Mouse (Mus musculus) CD8-positive naive resting alpha-beta T cell, adult 2 months (primary cell): ENCODE measurements around the gene Kcnmb3.

ENCODE experiments used
- DNase-seq, 2 experiments: peaks; one replicate each; pipeline ENCODE4 v3.0.0; 2022; ENCODE audit warnings: low read depth in 2 of 2, low spot score in 2 of 2

Gene Kcnmb3

DNA sequence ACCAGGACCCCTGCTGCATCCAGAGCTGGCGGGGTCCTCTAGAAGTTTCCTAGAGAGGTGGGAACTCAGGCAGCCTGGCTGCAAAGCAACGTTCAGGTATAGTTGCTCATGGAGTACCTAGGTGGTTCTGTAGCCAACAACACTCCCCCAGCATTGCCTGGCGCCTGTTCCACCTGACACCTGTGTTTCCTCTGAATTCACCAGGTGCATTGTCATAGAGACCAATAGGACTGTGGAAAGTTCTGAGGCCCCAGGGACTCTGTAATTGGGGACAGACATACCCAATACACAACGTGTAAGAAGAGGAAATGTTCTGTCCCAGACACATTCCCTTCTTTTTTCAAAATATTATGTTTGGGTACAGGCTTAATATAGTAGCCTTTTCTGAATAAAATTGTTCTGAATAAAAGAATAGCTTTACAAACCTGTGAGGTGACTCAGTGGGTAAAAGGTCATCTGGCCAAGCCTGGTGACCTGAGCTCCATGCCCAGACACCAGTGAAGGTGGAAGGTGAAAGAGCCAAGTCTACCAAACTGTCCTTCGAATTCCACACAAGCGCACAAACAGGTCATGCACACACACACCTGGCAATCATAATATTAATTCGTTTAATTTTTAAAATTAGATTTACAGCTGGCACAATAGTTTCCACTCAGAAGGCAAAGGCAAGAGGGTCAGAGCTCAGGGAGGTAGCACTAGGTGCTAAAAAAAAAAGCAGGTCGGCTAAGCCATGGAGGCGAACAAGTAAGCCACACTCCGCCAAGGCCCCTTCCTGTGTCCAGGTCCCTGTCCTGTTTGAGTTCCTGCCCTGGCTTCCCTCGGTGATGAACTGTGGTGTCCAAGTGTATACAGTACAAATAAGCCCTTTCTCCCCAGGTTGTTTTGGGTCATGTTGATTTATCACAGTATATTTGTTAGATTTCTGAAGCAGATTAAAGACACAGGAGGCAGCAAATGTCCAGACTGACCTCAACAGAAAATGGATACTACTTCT lies at the start of gene Kcnmb3:
Gene Kcnmb3, minus strand, starts transcription at position 135 of the 994 bp plus-strand sequence.
- no peak for DNase-seq

DNA sequence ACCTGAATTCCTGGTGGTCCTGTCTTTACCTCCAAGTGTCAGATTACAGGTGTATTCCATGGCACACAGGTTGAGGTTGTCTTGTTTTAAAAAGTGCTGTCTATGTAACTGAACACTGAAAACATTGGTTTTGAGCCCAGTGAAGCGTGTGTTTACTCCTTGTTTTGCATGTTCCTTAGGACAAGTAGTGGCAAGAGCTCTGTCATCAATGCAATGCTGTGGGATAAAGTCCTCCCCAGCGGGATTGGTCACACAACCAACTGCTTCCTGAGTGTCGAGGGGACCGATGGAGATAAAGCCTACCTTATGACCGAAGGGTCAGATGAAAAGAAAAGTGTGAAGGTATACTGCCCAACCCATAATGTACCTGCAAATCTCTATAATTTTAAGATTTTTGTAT lies 46.1 kb upstream of the Kcnmb3 start:
- DNase-seq: no peak

DNA sequence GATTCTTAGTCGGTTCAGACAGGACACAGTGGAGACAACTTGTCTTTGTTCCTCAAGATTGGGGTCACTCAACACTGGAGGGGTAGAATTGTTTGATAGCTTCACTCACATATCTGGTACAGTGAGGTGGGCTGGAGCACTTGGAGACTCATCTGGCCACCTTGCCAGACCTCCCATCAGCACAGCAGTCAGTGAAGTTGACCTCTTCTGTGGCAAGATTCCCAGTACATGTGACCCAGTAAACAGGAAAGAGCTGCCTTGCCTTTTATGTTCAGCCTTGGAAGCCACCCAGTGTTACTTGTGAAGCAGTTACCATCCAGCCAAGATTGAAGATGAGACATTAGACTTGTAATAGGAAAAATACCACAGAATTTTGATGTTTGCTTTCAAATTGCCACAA lies 45.5 kb upstream of the Kcnmb3 start:
- no peak for DNase-seq

DNA sequence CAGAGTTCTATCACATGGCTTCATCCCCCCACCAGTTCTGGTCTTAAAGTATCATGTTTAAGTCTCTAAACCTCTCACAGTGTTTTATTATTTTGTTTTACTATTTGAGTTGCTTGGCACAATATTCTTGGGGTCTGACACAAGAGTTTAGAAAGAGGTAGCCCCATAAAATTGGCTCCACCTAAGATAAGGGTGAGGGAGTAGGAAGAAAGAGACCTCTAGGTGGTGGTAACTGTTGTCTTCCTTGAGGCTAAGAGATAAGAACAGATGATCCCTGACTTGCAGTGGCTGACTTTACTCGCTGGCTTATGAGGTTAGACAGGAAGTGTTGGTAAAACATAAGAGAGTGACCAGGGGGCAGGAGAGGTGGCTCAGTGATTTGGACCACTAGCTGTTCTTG lies 43.7 kb upstream of the Kcnmb3 start:
- no peak for DNase-seq

DNA sequence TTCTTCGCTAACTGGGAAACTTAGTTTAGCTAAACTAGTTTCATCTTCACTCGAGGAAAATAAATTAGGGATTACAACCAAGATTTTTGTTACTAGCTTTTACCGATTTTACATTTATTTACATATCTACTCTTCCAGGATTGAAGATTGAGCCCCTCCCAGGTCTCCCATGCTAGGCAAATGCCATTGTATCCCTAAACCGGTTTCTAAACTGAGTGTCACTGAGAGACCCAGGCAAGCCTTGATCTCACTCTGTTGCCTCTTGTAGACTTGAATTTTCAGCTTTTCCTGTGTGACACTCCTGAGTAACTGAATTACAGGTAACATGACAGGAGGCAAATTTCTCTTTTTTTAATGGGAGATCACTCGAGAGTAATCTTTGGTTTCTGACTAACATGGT lies 38.0 kb upstream of the Kcnmb3 start:
- DNase-seq: no peak

DNA sequence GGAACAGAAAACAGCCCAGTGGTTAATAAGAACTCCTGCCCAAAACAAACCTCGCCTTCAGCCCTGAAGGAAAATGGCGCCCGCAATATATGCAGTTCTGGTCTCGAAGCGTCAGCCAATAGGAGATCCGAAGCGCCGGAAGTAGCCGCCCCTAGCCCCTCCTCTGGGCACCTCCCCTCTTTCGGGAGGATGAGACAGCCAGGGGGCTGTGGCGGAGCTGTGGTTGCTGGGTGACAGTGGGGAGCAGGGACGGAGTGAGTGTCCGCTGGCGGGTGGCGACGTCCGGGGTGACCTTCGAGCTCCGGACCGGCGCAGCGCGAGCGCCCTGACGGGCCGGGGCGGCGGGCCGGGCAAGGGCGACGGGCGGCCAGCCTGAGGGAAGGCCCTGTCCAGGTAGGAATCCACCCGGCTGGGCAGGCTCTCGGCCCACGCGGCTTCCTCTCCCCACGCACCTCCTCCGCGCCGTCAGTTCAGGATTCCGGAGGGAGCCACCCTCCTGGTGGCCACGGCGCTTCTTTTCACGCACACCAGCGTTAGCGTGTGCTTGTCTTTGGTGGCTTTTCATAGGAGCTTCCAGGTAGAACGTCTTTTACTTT lies 37.4 kb upstream of the Kcnmb3 start, which contains the start of gene Mfn1:
Gene Mfn1, plus strand, starts transcription at position 163 of the 596 bp plus-strand sequence.
- DNase-seq: peak; percentile 85 to 91

DNA sequence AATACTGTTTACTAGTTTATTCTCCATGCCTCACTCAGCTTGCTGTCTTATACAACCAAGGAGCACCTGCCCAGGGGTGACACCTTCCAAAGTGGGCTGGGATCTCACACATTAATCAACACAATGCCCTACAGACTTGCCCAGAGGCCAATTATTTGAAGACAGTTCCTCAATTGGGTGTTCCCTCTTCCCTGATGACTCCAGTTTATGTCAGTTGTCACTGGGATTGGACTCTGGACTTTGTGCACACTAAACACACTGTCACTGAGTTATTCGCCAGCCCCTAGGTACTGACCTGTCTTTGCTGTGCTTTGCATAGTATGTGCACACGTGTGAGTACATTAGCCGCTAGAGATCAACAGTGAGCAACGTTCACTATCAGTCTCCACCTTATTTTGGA lies 35.1 kb upstream of the Kcnmb3 start:
- DNase-seq: no peak

DNA sequence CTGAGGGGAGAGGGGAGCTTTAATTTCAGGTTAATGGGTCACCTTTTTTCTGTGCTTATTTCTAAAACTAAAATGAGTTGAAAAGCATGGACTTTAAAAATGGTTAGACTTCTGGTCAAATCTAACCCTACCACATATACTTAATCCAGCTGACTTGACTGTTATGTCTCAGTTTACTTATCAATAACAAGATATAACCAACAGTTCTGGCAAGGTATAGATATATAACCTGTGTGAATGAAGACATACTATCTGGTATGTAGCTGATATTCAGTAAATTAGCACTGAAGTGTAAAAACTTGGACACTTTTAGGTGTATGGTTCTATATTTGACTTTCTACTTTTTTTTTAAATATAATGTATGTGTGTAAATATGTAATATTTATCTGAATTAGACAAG lies 21.5 kb upstream of the Kcnmb3 start:
- no peak for DNase-seq

DNA sequence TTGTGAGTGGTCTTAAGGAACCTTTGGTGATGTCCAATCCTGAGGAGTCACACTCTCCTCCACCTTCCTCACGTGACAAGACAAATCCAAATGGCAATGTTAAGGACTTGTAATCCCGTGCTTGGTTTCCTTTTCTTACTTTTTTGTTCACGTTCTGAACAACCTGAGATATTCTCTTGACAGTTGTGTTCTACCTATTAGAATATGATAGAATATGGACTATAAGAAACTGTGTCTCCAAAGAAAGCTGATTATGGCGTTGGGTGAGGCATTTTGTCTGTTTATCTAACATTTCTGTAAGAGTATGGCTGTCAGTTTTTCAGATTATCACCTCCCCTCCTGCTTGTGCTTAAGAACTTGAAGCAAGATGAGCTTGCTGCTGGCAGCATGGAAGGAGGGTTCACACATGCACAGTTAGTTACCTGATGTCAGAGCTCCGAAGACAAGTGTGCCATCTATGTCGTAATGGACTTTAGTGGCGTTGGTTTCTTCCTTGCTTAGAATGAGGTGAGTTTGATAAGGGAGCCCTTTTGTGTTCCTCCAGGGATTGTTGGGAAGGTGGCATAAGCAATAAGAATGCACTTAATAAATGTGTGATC lies 20.8 kb upstream of the Kcnmb3 start:
- no peak for DNase-seq

DNA sequence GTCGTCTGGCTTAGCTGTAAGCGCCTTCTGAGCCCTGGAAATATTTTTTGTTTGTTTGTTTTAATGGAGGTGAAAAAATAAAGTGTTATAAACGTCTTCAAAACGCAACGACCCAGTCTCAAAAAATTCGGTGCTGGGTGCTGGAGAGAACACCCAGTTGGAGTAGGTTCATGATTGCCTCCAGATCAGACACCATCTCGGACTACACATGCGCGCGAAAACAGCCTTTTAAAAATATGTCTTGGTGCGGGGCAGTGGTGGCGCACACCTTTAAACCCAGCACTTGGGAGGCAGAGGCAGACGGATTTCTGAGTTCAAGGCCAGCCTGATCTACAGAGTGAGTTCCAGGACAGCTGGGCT lies 19.1 kb upstream of the Kcnmb3 start:
- peak; percentile 7 to 24 for DNase-seq

DNA sequence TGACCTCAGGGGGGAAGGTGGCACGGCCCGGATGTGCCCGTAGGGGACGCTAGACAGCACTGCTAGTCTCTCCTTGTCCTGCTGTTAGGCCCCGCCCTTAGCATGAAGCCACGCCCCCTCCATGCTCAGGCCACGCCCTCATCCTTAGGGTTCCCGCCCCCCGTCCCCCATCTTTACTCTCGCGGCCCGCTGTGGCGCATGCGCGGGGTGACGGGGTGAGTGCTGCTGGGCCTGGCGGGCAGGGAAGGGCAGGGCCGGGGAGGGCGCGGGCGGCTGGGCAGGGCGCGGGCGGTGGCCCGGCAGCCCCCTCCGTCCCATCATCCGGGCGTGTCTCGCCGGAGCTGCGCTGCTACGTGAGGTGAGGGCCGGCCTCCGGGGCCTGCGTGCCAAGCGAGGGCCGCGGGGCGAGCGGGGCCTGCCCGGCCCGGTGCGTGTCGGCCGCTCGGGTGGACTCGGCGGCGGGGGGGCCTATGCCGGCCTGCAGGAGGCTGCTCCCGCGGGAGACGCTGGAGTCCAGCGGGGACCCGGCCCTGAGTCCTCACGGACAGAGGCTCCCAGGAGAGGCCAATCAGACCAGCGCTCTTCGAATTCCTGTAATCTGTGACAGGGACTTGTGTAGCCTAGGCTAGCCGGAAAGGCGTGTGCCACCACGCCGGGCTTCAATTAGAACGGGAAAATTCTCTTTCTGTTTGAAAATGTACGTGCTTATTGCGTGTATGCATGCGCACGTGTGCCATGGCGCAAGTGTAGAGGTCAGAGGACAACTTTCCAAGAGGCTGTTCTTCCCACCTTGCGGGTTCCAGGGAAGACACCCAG lies 18.6 kb upstream of the Kcnmb3 start:
- DNase-seq: peak; percentile 94 to 96

DNA sequence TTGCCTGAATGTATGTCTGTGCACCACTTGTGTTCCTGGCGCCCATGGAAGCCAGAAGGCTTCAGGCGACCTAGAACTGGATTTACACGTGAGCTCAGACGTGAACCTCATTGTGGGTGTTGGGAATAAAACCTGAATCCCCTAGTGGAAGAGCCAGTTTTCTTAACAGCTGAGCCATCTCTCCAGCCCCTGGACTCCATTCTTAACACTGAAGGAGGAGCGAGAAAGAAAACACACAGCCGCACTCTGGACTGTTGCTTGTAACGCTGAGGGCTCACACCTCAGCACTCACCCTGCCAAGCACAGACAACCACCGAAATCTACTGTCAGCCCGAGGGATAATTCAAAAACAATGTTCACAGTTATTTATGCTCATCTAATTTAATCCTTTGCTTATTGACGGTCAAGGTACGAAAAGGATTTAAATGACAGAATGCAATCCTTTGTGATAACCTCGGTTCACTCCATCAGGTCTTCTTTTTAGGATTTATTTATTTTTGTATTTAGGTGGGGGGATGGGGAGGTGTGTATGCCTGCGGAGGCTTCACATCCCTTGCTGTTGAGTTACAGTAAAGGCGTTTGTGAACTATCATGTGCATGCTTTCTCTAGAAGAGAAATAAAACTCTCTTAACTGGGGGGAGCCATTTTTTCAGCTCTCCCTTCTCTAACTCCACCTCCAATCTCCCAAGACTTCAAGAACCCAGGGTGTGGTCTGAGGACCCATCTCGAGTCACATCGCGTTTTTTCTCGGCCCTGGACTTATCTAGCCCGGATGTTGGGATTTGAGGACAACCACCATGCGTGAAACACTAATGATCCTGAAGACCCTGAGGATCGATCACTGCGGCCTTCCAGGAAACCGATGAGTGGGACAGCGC lies 17.7 kb upstream of the Kcnmb3 start, which contains the start of gene Zfp639:
Gene Zfp639, plus strand, starts transcription at position 764 of the 879 bp plus-strand sequence.
- DNase-seq: no peak

DNA sequence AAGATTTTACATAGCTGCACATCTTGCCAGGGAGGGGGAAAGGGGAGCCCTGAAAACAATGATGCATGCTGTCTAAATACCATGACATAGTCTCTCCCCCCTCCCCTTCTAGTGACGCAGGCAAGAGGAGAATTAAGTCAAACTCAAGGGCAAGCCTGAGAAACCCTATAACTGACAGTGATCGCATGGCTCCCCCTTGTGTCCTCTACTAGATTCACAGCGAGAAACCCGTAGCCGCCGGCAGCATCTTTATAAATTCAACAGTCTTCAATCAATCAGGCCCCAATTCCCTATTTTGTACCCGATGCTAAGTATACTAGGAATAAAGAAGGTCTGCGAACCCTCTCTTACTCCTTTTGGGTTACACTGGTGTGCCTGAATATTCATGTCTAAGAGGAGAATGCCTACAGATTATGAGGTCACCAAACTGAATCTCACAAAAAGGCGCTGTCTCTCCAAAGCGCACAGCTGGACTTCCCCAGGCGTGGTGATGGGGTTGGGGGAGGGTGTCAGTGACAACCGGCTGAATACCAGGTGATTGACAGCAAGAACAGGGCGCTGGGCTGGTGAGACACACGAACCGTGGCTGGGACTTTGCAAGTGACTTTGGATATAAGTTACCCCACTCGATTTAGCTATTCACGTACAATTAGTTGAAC lies 16.8 kb upstream of the Kcnmb3 start:
- peak; percentile 65 to 83 for DNase-seq

DNA sequence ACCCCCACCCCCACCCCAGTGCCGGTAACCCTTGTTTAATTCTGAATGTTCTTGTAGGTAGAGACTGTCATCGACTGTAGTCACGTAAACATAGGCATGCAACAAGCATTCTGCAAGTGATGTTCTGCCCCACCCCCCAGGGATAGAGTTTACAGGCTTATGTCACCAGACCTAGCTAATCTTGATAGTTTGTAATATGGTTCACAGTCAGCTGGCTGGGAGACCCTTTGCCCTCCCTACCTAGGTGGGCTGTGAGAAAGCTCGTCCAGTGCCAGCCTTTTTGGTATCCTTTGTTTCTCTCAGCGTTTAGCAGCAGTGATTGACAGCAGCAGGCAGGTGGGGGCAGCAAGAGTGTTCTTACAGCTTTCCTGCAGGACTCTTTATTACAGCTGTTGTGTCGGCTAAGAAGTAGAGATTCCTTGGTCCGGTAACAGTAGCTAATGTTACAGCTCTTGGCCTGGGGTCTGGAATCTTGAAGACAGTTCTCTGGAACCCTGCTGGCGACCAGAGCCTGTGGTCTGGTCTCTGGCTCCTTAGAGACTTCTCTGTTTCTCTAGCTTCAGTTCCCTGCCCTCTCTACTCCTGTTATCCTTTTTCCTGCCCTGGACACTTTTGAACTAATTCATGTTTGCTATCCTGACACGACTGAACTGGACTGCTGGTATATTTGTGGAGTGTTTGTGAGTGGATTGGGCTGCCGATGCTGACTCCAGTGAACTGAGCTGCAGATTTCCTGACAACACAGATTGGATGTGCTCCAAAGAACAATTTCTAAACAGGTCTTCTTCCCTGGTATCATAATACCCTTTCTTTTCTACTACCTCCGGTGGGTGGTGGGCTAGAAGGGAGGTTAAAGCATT lies 14.6 kb upstream of the Kcnmb3 start:
- DNase-seq: no peak

DNA sequence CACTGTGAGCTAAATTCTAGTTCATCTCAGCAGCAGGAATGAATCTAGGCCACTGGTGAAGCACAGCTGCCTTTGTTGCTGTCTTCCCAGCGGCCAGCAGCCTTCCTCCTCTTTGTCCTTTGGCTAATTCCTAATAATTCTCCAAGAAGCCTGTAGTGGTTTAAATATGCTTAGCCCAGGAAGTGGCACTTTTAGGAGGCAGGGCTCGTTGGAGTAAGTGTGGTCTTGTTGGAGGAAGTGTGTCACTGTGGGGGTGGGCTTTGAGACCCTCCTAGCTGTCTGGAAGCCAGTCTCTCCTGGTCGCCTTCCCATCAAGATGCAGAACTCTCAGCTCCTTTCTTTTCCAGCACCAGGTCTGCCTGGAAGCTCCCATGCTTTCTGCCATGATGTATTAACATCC lies 13.8 kb upstream of the Kcnmb3 start:
- no peak for DNase-seq

DNA sequence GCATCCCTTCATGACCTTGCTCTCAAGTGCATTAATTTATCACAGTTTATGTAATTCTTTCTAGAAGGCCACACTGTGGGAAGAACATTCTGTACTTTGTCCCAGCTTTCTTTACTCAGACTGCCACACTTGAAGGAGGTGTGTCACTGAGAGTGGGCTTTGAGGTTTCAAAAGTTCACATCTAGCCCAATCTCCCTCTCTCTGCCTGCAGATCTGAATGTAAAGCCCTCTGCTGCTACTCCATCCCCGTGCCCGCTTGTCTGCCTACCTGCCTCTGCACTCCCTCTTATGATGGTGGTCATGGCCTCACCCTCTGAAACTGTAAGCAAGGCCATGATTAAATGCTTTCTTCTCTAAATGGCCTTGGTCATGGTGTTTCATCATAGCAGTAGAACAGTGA lies 8.3 kb upstream of the Kcnmb3 start:
- no peak for DNase-seq

DNA sequence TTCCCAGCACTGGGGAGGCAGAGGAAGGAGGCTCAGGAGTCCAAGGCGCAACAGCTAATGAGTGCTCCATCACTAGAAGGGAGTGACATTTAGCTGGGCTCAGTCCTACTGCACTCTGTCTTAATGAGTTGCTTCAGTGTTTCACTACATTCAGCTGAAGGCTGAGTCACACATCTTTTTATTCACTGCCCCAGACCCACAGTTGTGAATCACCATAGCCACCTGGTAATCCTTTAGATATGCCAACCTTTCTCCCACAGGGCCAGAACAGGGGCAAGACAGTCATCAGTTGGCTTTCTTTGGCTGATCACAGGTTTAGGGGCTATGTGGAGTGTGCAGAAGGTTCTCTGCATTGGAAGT lies 4.7 kb upstream of the Kcnmb3 start:
- DNase-seq: no peak

DNA sequence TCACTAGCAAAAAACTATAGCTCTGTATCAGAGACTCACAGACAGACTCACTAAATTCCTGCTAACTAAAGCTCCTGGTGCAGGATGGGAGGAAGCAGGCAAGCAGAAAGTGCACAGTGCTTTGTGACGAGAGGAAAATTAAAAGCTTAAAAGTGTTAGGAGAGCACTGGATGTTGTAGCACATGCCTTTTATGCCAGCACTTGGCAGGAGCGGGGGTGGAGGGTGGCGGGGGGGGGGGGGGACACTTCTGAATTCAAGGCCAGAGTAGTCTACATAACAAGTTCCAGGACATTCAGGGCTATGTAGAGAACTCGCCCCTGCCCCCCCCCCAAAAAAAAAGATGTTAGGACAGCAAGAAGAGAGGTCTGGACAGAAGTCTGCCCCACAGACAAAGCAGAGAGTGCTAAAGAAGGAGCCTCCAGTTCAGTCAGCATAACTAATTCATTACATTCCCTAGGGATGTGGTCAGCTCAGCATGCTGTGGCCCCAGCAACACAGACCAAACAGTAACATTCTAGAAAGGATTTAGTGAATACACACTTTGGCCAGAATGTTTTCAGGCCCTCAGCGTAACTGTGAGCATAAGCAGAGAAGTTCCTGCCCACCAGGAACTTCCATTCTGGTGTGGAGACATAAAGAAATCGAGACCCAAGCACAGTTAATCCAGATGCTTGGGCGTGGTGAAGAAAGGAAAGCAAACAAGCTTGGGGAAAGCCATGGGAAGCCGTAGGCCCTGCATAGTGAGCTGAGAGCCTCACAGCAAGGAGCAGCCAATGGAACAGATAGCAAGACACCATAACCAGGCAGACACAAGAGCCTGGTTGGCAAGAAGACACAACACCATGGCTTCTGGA lies 4.1 kb upstream of the Kcnmb3 start:
- DNase-seq: no peak
